Mouse (Mus musculus) layer of hippocampus, postnatal 14 days (tissue): Measurements from ENCODE around the gene Nfkbia. TPM values are rescaled to one million over a fixed set of nuclear protein-coding genes. Genes with fewer than 3 reads are reported as not detected.

Experiments used
- DNase-seq, 2 experiments: peaks; one replicate each; pipeline ENCODE4 v3.0.0; 2021 to 2022; ENCODE audit warnings: low spot score in 2 of 2, mixed read lengths in 1 of 2
- total RNA-seq, 2 experiments: library from RNA; stranded (reverse); gene quantifications; 2 replicates each; pipeline ENCODE4 v1.2.3; 2021

The Nfkbia gene
- total RNA-seq, 2 experiments from 2014 or later = 35.2 to 43.8 TPM

- DNase-seq = no peak
These were observed 46.1 kb downstream of the Nfkbia start for GRCm38 (mm10) chr12:55446366-55446745.

- no peak for DNase-seq
These were observed 46.9 kb downstream of the Nfkbia start for GRCm38 (mm10) chr12:55445583-55445982.

- no peak for DNase-seq
These were observed 48.4 kb downstream of the Nfkbia start for GRCm38 (mm10) chr12:55444031-55444451.

- DNase-seq = peak; percentile 39 to 72
These were observed 49.3 kb downstream of the Nfkbia start for GRCm38 (mm10) chr12:55442861-55443850.

GRCm38 (mm10) chr12:55442245-55442644 lies 50.2 kb downstream of the Nfkbia start:
- no peak for DNase-seq

- no peak for DNase-seq
These were observed 52.0 kb downstream of the Nfkbia start for GRCm38 (mm10) chr12:55440416-55440815.

Other genes starting within 250 kb of the Nfkbia start
- gene 1110008L16Rik, start 193.1 kb downstream of the Nfkbia start, total RNA-seq = 10 to 100 TPM in 1 of 2 experiments, 1 to 10 TPM in 1; 8.1 to 10.4 TPM
- 10 to 100 TPM; 12.4 to 14.1 TPM for gene Ppp2r3c, start 189.6 kb downstream of the Nfkbia start, total RNA-seq
- gene Psma6, start 108.4 kb downstream of the Nfkbia start, total RNA-seq = 100 to 1,000 TPM; 140 to 142 TPM
- not detected for gene Aldoart2, start 72.6 kb upstream of the Nfkbia start, total RNA-seq
- under 1 TPM; 0.23 to 0.33 TPM for gene Insm2, start 106.8 kb upstream of the Nfkbia start, total RNA-seq